Mouse (Mus musculus) limb, embryonic 11.5 days (tissue): Measurements from ENCODE around the gene March5. TPM values are rescaled to one million over a fixed set of nuclear protein-coding genes. Genes with fewer than 3 reads are reported as not detected.
"Not testable (repeated sequence)": the region's sequence is repeated elsewhere in the genome, so short reads cannot be mapped to it uniquely, and the experiment has no call there.

Experiments used
- ATAC-seq: fragments of 200-750 bp; cut with Nextera tagmentation; 2 replicates; pipeline ENCODE4 v1.8.0; 2017; ENCODE audit warnings: low read depth; ENCODE audit not compliant: insufficient number of reproducible peaks, low FRiP score, low TSS enrichment
- DNase-seq: peaks from one replicate; pipeline ENCODE4 v3.0.0-alpha.2; 2015; ENCODE audit warnings: low spot score
- H3K27ac ChIP-seq: fragments of 300-500 bp; sonication (generic); replicated peaks from 2 replicates; pipeline ENCODE4 v1.5.1; 2014; ENCODE audit warnings: low read depth, mild to moderate bottlenecking, low read length
- H3K27me3 ChIP-seq: fragments of 300-500 bp; sonication (generic); 2 replicates; pipeline ENCODE4 v1.6.1; 2014; ENCODE audit warnings: mild to moderate bottlenecking, low read length, mixed read lengths; ENCODE audit not compliant: control insufficient read depth, insufficient read depth
- H3K36me3 ChIP-seq: fragments of 300-500 bp; sonication (generic); 2 replicates; pipeline ENCODE4 v1.6.1; 2014; ENCODE audit warnings: mild to moderate bottlenecking, low read length, moderate library complexity, mixed read lengths; ENCODE audit not compliant: control insufficient read depth, insufficient read depth
- H3K4me1 ChIP-seq: fragments of 300-500 bp; sonication (generic); 2 replicates; pipeline ENCODE4 v1.6.1; 2014; ENCODE audit warnings: low read length, mixed read lengths; ENCODE audit not compliant: control insufficient read depth, insufficient read depth
- H3K4me2 ChIP-seq: fragments of 300-500 bp; sonication (generic); 2 replicates; pipeline ENCODE4 v1.6.1; 2014; ENCODE audit warnings: low read depth, mild to moderate bottlenecking, moderate library complexity; ENCODE audit not compliant: severe bottlenecking
- H3K4me3 ChIP-seq: fragments of 300-500 bp; sonication (generic); 2 replicates; pipeline ENCODE4 v1.5.1; 2014; ENCODE audit warnings: low read depth, low read length
- H3K9ac ChIP-seq: fragments of 300-500 bp; sonication (generic); 2 replicates; pipeline ENCODE4 v1.6.1; 2014; ENCODE audit warnings: mild to moderate bottlenecking, low read length
- H3K9me3 ChIP-seq: fragments of 300-500 bp; sonication (generic); 2 replicates; pipeline ENCODE4 v1.6.1; 2016; ENCODE audit warnings: low read length; ENCODE audit not compliant: control insufficient read depth
- WGBS: fragments of 180-500 bp; shearing (Covaris S2); extraction: QIAGEN DNeasy Blood & Tissue Kit; methylation state at CpG from one replicate; pipeline ENCODE4 v1.1.7; 2014; 5-methylcytosine and 5-hydroxymethylcytosine counted together
- polyA plus RNA-seq: library from polyadenylated mRNA; unstranded; fragments of >200 nt; fragmentation: Nextera tagmentation; extraction: Ambion mirVana; gene quantifications from 2 replicates; pipeline ENCODE4 v1.2.1, GENCODE M21; 2014

Gene March5
- polyA plus RNA-seq, 1 experiment from 2014 or later: 154 TPM

GRCm38 (mm10) chr19:37205155-37205554 lies 2.2 kb upstream of the March5 start:
- not testable (repeated sequence) for H3K4me2 ChIP-seq, H3K27ac ChIP-seq, H3K36me3 ChIP-seq, DNase-seq, ATAC-seq, H3K27me3 ChIP-seq, H3K9ac ChIP-seq, H3K4me1 ChIP-seq, H3K4me3 ChIP-seq, H3K9me3 ChIP-seq

GRCm38 (mm10) chr19:37206641-37207302 lies 571 bp upstream of the March5 start:
- Histone ChIP-seq H3K4me2 (peak overlapping the region; percentile 74), H3K9me3 (no peaks in the 10 kb centered on the region), H3K27ac (no peak overlapping the region), H3K4me1 (peaks cover 7% of the 10 kb centered on the region; the same call in 1 of the 2 replicates), H3K27me3 (no peaks in the 10 kb centered on the region), H3K36me3 (peaks cover 5% of the 10 kb centered on the region; the same call in 1 of the 2 replicates), H3K9ac (peak overlapping the region; percentile 98), H3K4me3 (peak overlapping the region; percentile 97)
- ATAC-seq (peak; percentile 70), DNase-seq (no peak)
- WGBS: under 1% methylated on average over 45 of the region's 47 CpGs

GRCm38 (mm10) chr19:37208176-37208755 lies 923 bp downstream of the March5 start, which contains the start of gene Cpeb3:
Gene Cpeb3 (minus strand): TSS chr19:37208601.
- Histone ChIP-seq H3K4me2 (peak within 1 kb of the TSS; percentile 74), H3K9me3 (no peaks in the 10 kb centered on the region), H3K27ac (peak within 1 kb of the TSS; percentile 81), H3K27me3 (no peaks in the 10 kb centered on the region), H3K4me3 (peak within 1 kb of the TSS; percentile 97), H3K4me1 (peaks cover 7% of the 10 kb centered on the region; the same call in 1 of the 2 replicates), H3K36me3 (peaks cover 5% of the 10 kb centered on the region; the same call in 1 of the 2 replicates), H3K9ac (peak within 1 kb of the TSS; percentile 98)
- DNase-seq: peak; percentile 77
- WGBS: under 1% methylated on average over 15 of the region's 15 CpGs
- ATAC-seq: no peak; the same call in 1 of the 2 replicates

GRCm38 (mm10) chr19:37208986-37209385 lies 1.6 kb downstream of the March5 start:
- Histone ChIP-seq H3K27ac (no peak overlapping the region), H3K9ac (no peak overlapping the region), H3K27me3 (no peaks in the 10 kb centered on the region), H3K4me1 (peaks cover 7% of the 10 kb centered on the region; the same call in 1 of the 2 replicates), H3K36me3 (peaks cover 5% of the 10 kb centered on the region; the same call in 1 of the 2 replicates), H3K4me3 (peak overlapping the region; percentile 97), H3K4me2 (peak overlapping the region; percentile 74), H3K9me3 (no peaks in the 10 kb centered on the region)
- no peak for DNase-seq
- ATAC-seq: no peak
- WGBS: 83% methylated on average over 7 of the region's 7 CpGs

GRCm38 (mm10) chr19:37209467-37210128 lies 2.3 kb downstream of the March5 start:
- Histone ChIP-seq H3K9me3 (no peaks in the 10 kb centered on the region), H3K27ac (no peak overlapping the region), H3K4me1 (peaks cover 7% of the 10 kb centered on the region; the same call in 1 of the 2 replicates), H3K4me3 (no peak overlapping the region), H3K36me3 (peaks cover 5% of the 10 kb centered on the region; the same call in 1 of the 2 replicates), H3K27me3 (no peaks in the 10 kb centered on the region), H3K4me2 (no peak overlapping the region), H3K9ac (no peak overlapping the region)
- 88% methylated on average over 8 of the region's 8 CpGs for WGBS
- DNase-seq (no peak), ATAC-seq (no peak)

GRCm38 (mm10) chr19:37210457-37210856 lies 3.1 kb downstream of the March5 start:
- ATAC-seq (no peak), DNase-seq (no peak)
- H3K36me3 ChIP-seq: peaks cover 5% of the 10 kb centered on the region; the same call in 1 of the 2 replicates
- no peak overlapping the region for H3K4me3 ChIP-seq
- H3K27ac ChIP-seq: no peak overlapping the region
- H3K27me3 ChIP-seq: no peaks in the 10 kb centered on the region
- no peak overlapping the region for H3K4me2 ChIP-seq
- H3K9ac ChIP-seq: no peak overlapping the region
- peaks cover 7% of the 10 kb centered on the region; the same call in 1 of the 2 replicates for H3K4me1 ChIP-seq
- no peaks in the 10 kb centered on the region for H3K9me3 ChIP-seq
- WGBS: 95% methylated on average over 4 of the region's 4 CpGs

GRCm38 (mm10) chr19:37211416-37211815 lies 4.1 kb downstream of the March5 start:
- 96% methylated on average over 3 of the region's 3 CpGs for WGBS
- Histone ChIP-seq H3K27me3 (no peaks in the 10 kb centered on the region), H3K4me3 (no peak overlapping the region), H3K9me3 (no peaks in the 10 kb centered on the region), H3K36me3 (peaks cover 5% of the 10 kb centered on the region; the same call in 1 of the 2 replicates), H3K4me2 (no peak overlapping the region), H3K9ac (no peak overlapping the region), H3K4me1 (peaks cover 7% of the 10 kb centered on the region; the same call in 1 of the 2 replicates), H3K27ac (no peak overlapping the region)
- DNase-seq (no peak), ATAC-seq (no peak)

GRCm38 (mm10) chr19:37214711-37215110 lies 7.4 kb downstream of the March5 start:
- H3K27me3 ChIP-seq: no peaks in the 10 kb centered on the region
- H3K27ac ChIP-seq: no peak overlapping the region
- DNase-seq (no peak), ATAC-seq (no peak)
- H3K4me3 ChIP-seq: no peak overlapping the region
- no peaks in the 10 kb centered on the region for H3K4me1 ChIP-seq
- WGBS: 95% methylated on average over 2 of the region's 2 CpGs
- H3K36me3 ChIP-seq: peaks cover 7% of the 10 kb centered on the region
- no peaks in the 10 kb centered on the region for H3K9me3 ChIP-seq
- no peak overlapping the region for H3K4me2 ChIP-seq
- no peak overlapping the region for H3K9ac ChIP-seq
